ENCODE assay signal across 14 mouse cellular contexts in genomic region chr5:121938065-121938849, GRCm38 (mm10).
DNase-seq lines count a peak whose midpoint lies in the region; ATAC-seq and TF ChIP-seq lines count a peak whose summit lies in the region.
"Had no signal": no experiment of that assay in that cellular context is flagged by ENCODE, and none has a peak within 500 bp of the region (broad histone marks: within the 10 kb centered on the region; RNA-seq: fewer than 3 reads in every experiment).

No protein-coding gene starts in this region.

- 0 out of 2 replicates have a peak overlapping the region, but pooled peaks have one; percentile 13 for H3K9ac ChIP-seq in CH12.LX (ENCODE audit: insufficient read depth, low read depth)
- peak overlapping the region; percentile 26; the same call in 1 of the 2 replicates for H3K9ac ChIP-seq in forebrain, embryonic 16.5 days (replicated peaks; ENCODE audit: low read depth, low read length)
- peak overlapping the region; percentile 31; the same call in 1 of the 2 replicates for H3K9ac ChIP-seq in midbrain, embryonic 11.5 days (ENCODE audit: low read length)
- H3K9ac ChIP-seq: kidney, embryonic 15.5 days; liver, postnatal 0 days; stomach, embryonic 15.5 days had no signal

- in situ Hi-C loops in CH12.LX (cut with MboI; ENCODE audit: low pct_ligation_motif_present, low pct_unique_long_range_greater_than_20kb, low sequenced_read_pairs), result loop anchor here (5.0 kb wide), 1 partner anchor 66 kb away; no protein-coding TSS in a partner anchor

- H3K9me3 ChIP-seq in CH12.LX (replicated peaks; ENCODE audit: low read length), result no peaks in the 10 kb centered on the region
- no peaks in the 10 kb centered on the region for H3K9me3 ChIP-seq in forebrain, embryonic 16.5 days (ENCODE audit: control insufficient read depth, low read length)
- no peaks in the 10 kb centered on the region for H3K9me3 ChIP-seq in midbrain, embryonic 11.5 days (ENCODE audit: control insufficient read depth, low read length)
- H3K9me3 ChIP-seq: kidney, embryonic 15.5 days; stomach, embryonic 15.5 days had no signal

- H3K27ac ChIP-seq in CH12.LX (ENCODE audit: insufficient read depth, low read depth), result peak overlapping the region; percentile 68; the same call in 1 of the 2 replicates
- H3K27ac ChIP-seq in forebrain, embryonic 16.5 days (ENCODE audit: low read length), result peak overlapping the region; percentile 70
- H3K27ac ChIP-seq in midbrain, embryonic 11.5 days (ENCODE audit: low read depth, low read length), result peak overlapping the region; percentile 65
- H3K27ac ChIP-seq: kidney, embryonic 15.5 days; stomach, embryonic 15.5 days had no signal

- H3K4me2 ChIP-seq in CH12.LX (ENCODE audit: insufficient read depth, low read depth, poor library complexity, severe bottlenecking), result peak overlapping the region; percentile 72
- H3K4me2 ChIP-seq in forebrain, embryonic 16.5 days (ENCODE audit: low read length), result no peak overlapping the region; the same call in 1 of the 2 replicates
- no peak overlapping the region for H3K4me2 ChIP-seq in midbrain, embryonic 11.5 days
- H3K4me2 ChIP-seq: kidney, embryonic 15.5 days; stomach, embryonic 15.5 days had no signal

- TF ChIP-seq POLR2A in CH12.LX (IDR thresholded peaks at IDR 0.05; ENCODE audit: low read depth, low read length), result no peak

- WGBS in forebrain, embryonic 16.5 days, result 13% methylated on average over 18 of the region's 18 CpGs
- 24% methylated on average over 18 of the region's 18 CpGs for WGBS in midbrain, embryonic 11.5 days

- dilution Hi-C loops in CH12.LX (cut with MboI; ENCODE audit: extremely low pct_ligation_motif_present, extremely low pct_unique_long_range_greater_than_20kb, low sequenced_read_pairs), result no loop called here

- H3K4me3 ChIP-seq in CH12.LX (replicated peaks in 1 of 3; ENCODE audit: low read depth in 2 of 3, low read length in 2 of 3, poor library complexity in 1 of 3), result no peak overlapping the region
- no peak overlapping the region for H3K4me3 ChIP-seq in forebrain, embryonic 16.5 days (replicated peaks; ENCODE audit: low read length)
- H3K4me3 ChIP-seq in midbrain, embryonic 11.5 days (ENCODE audit: low read depth, low read length), result no peak overlapping the region
- H3K4me3 ChIP-seq: kidney, embryonic 15.5 days; stomach, embryonic 15.5 days had no signal

- no peak for TF ChIP-seq RAD21 in CH12.LX (IDR thresholded peaks at IDR 0.05; ENCODE audit: low read depth, low read length)

- DNase-seq in CH12.LX (ENCODE audit: extremely low read depth) (peak; percentile 79), ZHBTc4 (ENCODE audit: low read depth, low spot score) (peak; percentile 55)
- peak; percentile 90 for DNase-seq in midbrain, embryonic 11.5 days (ENCODE audit: low spot score, missing footprints)
- no peak for DNase-seq in cerebellum, postnatal 36 days
- no peak for DNase-seq in lung, postnatal 14 days
- DNase-seq in gastrocnemius, postnatal 4 days (ENCODE audit: low spot score in 2 of 2), result no peak
- DNase-seq: adrenal gland, postnatal 36 days; cerebellum, adult 11 months; liver, postnatal 0 days; right cerebral cortex, postnatal 4 days; thymus, postnatal 4 days had no signal

- peaks cover 74% of the 10 kb centered on the region for H3K27me3 ChIP-seq in CH12.LX (replicated peaks)
- H3K27me3 ChIP-seq in forebrain, embryonic 16.5 days (replicated peaks; ENCODE audit: control insufficient read depth, insufficient read depth, low read length), result no peaks in the 10 kb centered on the region
- H3K27me3 ChIP-seq in midbrain, embryonic 11.5 days (ENCODE audit: control insufficient read depth, insufficient read depth, low read length), result no peaks in the 10 kb centered on the region
- H3K27me3 ChIP-seq: kidney, embryonic 15.5 days; stomach, embryonic 15.5 days had no signal

- no peak for TF ChIP-seq CTCF in CH12.LX (conservative IDR thresholded peaks at IDR 0.05 in 1 of 2, IDR thresholded peaks at IDR 0.05 in 1 of 2; ENCODE audit: low read depth in 2 of 2, low read length in 2 of 2)

- TF ChIP-seq EP300 in CH12.LX (IDR thresholded peaks at IDR 0.05; ENCODE audit: low read length), result peak; percentile 53

- peak; percentile 80 for ATAC-seq in forebrain, embryonic 16.5 days
- ATAC-seq in midbrain, embryonic 11.5 days (ENCODE audit: low FRiP score), result peak; percentile 73
- ATAC-seq: liver, postnatal 0 days had no signal

- no peaks in the 10 kb centered on the region for H3K79me2 ChIP-seq in CH12.LX (replicated peaks; ENCODE audit: control insufficient read depth, extremely low read depth, insufficient read depth, poor library complexity, severe bottlenecking)

- H3K4me1 ChIP-seq in CH12.LX (ENCODE audit: control insufficient read depth in 1 of 2, insufficient read depth in 2 of 2), result peaks cover 14 to 25% of the 10 kb centered on the region in 2 experiments
- peaks cover 24% of the 10 kb centered on the region for H3K4me1 ChIP-seq in forebrain, embryonic 16.5 days (replicated peaks; ENCODE audit: control insufficient read depth, insufficient read depth, low read length)
- peaks cover 26% of the 10 kb centered on the region for H3K4me1 ChIP-seq in midbrain, embryonic 11.5 days (ENCODE audit: control insufficient read depth, insufficient read depth, low read length)

- no peaks in the 10 kb centered on the region for H3K36me3 ChIP-seq in CH12.LX (replicated peaks in 1 of 2; ENCODE audit: control insufficient read depth in 1 of 2, insufficient read depth in 1 of 2, low read length in 1 of 2)
- no peaks in the 10 kb centered on the region for H3K36me3 ChIP-seq in forebrain, embryonic 16.5 days (ENCODE audit: control insufficient read depth, insufficient read depth)
- no peaks in the 10 kb centered on the region for H3K36me3 ChIP-seq in midbrain, embryonic 11.5 days (ENCODE audit: control insufficient read depth, insufficient read depth, low read length)
- H3K36me3 ChIP-seq: kidney, embryonic 15.5 days; stomach, embryonic 15.5 days had no signal

TF ChIP-seq in CH12.LX, 34 proteins besides CTCF, POLR2A, EP300 and RAD21:
- TF ChIP-seq USF1 (IDR thresholded peaks at IDR 0.05; ENCODE audit: low read depth, low read length) (no peak), TCF12 (IDR thresholded peaks at IDR 0.05; ENCODE audit: low read depth, low read length) (peak; percentile 44; the same call in 1 of the 2 replicates), MAZ (IDR thresholded peaks at IDR 0.05; ENCODE audit: low read depth, low read length) (no peak), GABPA (IDR thresholded peaks at IDR 0.05; ENCODE audit: insufficient replicate concordance, low read depth, low read length) (no peak), ELF1 (IDR thresholded peaks at IDR 0.05; ENCODE audit: low read depth, low read length) (0 out of 2 replicates have a peak, but pooled peaks have one; percentile 16), JUN (IDR thresholded peaks at IDR 0.05; ENCODE audit: insufficient read depth, low read depth, low read length) (no peak), SIN3A (IDR thresholded peaks at IDR 0.05; ENCODE audit: low read length) (peak; percentile 85), IRF4 (IDR thresholded peaks at IDR 0.05; ENCODE audit: low read depth, low read length) (peak; percentile 69), MAFK (IDR thresholded peaks at IDR 0.05; ENCODE audit: insufficient replicate concordance, low read length) (no peak), JUND (conservative IDR thresholded peaks at IDR 0.05; ENCODE audit: low read depth, low read length) (no peak), TBP (conservative IDR thresholded peaks at IDR 0.05; ENCODE audit: low read depth, low read length) (no peak), BHLHE40 (IDR thresholded peaks at IDR 0.05; ENCODE audit: low read depth, low read length) (0 out of 2 replicates have a peak, but pooled peaks have one; percentile 24), USF2 (conservative IDR thresholded peaks at IDR 0.05; ENCODE audit: low read depth, low read length) (no peak), MAX (IDR thresholded peaks at IDR 0.05; ENCODE audit: low read length) (peak; percentile 88), POLR2AphosphoS2 (IDR thresholded peaks at IDR 0.05; ENCODE audit: low read depth, low read length) (no peak), MEF2A (IDR thresholded peaks at IDR 0.05; ENCODE audit: borderline replicate concordance, low read depth, low read length) (peak; percentile 42; the same call in 1 of the 2 replicates), CHD1 (IDR thresholded peaks at IDR 0.05; ENCODE audit: low read depth, low read length) (no peak), ZNF384 (IDR thresholded peaks at IDR 0.05; ENCODE audit: low read depth, low read length) (no peak), MYC (IDR thresholded peaks at IDR 0.05; ENCODE audit: low read depth, low read length) (peak; percentile 49; the same call in 1 of the 2 replicates), RCOR1 (conservative IDR thresholded peaks at IDR 0.05; ENCODE audit: low read depth, low read length) (no peak), MXI1 (IDR thresholded peaks at IDR 0.05; ENCODE audit: low read depth, low read length) (peak; percentile 88), PAX5 (IDR thresholded peaks at IDR 0.05; ENCODE audit: low read length) (no peak), CHD2 (IDR thresholded peaks at IDR 0.05; ENCODE audit: low read length) (no peak; the same call in 1 of the 2 replicates), ETS1 (conservative IDR thresholded peaks at IDR 0.05; ENCODE audit: low read depth, low read length) (peak; percentile 70), ZC3H11A (IDR thresholded peaks at IDR 0.05; ENCODE audit: low read depth, low read length) (no peak), ZMIZ1 (IDR thresholded peaks at IDR 0.05; ENCODE audit: low read depth, low read length) (0 out of 2 replicates have a peak, but pooled peaks have one; percentile 18), E2F4 (IDR thresholded peaks at IDR 0.05; ENCODE audit: insufficient replicate concordance, low read depth, low read length) (no peak), UBTF (IDR thresholded peaks at IDR 0.05; ENCODE audit: low read depth, low read length) (no peak), NRF1 (IDR thresholded peaks at IDR 0.05; ENCODE audit: low read depth, low read length) (no peak), NELFE (IDR thresholded peaks at IDR 0.05; ENCODE audit: low read depth, low read length) (no peak), ZKSCAN1 (IDR thresholded peaks at IDR 0.05; ENCODE audit: borderline replicate concordance, low read depth, low read length) (no peak), HCFC1 (IDR thresholded peaks at IDR 0.05; ENCODE audit: low read depth, low read length) (no peak), SMC3 (IDR thresholded peaks at IDR 0.05; ENCODE audit: low read depth, low read length) (no peak), KAT2A (IDR thresholded peaks at IDR 0.05; ENCODE audit: insufficient replicate concordance, low read length) (0 out of 2 replicates have a peak, but pooled peaks have one; percentile 12)

Comparison
In these comparisons a context has a peak if more than half of its experiments do, and no peak if none do; other contexts are left out.
1. DNase-seq: peak in CH12.LX (single experiment), ZHBTc4 (single experiment) and midbrain, embryonic 11.5 days (single experiment); none in cerebellum, postnatal 36 days (0 of 2), lung, postnatal 14 days (single experiment) and gastrocnemius, postnatal 4 days (0 of 2).
2. Peak in every context shown above with its lines, with median percentiles within 50 percentile points of each other: H3K27ac ChIP-seq and H3K9ac ChIP-seq.